Mouse (Mus musculus) midbrain, postnatal 0 days (tissue): ENCODE data around the gene Ddx27. TPM values are rescaled to one million over a fixed set of nuclear protein-coding genes. Genes with fewer than 3 reads are reported as not detected.

Experiments
- ATAC-seq: fragments of 200-750 bp; cut with Nextera tagmentation; 2 replicates; pipeline ENCODE4 v1.8.0; 2017; ENCODE audit warnings: moderate number of reproducible peaks, mild to moderate bottlenecking, moderate TSS enrichment, moderate library complexity; ENCODE audit not compliant: low FRiP score
- DNase-seq: peaks from one replicate; pipeline ENCODE4 v3.0.0-alpha.2; 2015; ENCODE audit warnings: low spot score
- H3K27ac ChIP-seq: fragments of 300-500 bp; sonication (generic); 2 replicates; pipeline ENCODE4 v1.5.1; 2014; ENCODE audit warnings: low read depth, mild to moderate bottlenecking, low read length, mixed read lengths
- H3K27me3 ChIP-seq: fragments of 300-500 bp; sonication (generic); 2 replicates; pipeline ENCODE4 v1.6.1; 2014; ENCODE audit warnings: low read length, control low read depth, mixed read lengths; ENCODE audit not compliant: insufficient read depth
- H3K36me3 ChIP-seq: fragments of 300-500 bp; sonication (generic); 2 replicates; pipeline ENCODE4 v1.6.1; 2014; ENCODE audit warnings: low read length, control low read depth, mixed read lengths; ENCODE audit not compliant: insufficient read depth
- H3K4me1 ChIP-seq: fragments of 300-500 bp; sonication (generic); 2 replicates; pipeline ENCODE4 v1.6.1; 2014; ENCODE audit warnings: mild to moderate bottlenecking, control low read depth, antibody characterized with exemption, low read length, mixed read lengths; ENCODE audit not compliant: insufficient read depth
- H3K4me2 ChIP-seq: fragments of 300-500 bp; sonication (generic); 2 replicates; pipeline ENCODE4 v1.6.1; 2014; ENCODE audit warnings: low read depth, mild to moderate bottlenecking, low read length, mixed read lengths; ENCODE audit not compliant: poor library complexity, severe bottlenecking
- H3K4me3 ChIP-seq: fragments of 300-500 bp; sonication (generic); 2 replicates; pipeline ENCODE4 v1.5.1; 2014; ENCODE audit warnings: low read depth, mild to moderate bottlenecking, low read length, moderate library complexity
- H3K9ac ChIP-seq: fragments of 300-500 bp; sonication (generic); replicated peaks from 2 replicates; pipeline ENCODE4 v1.6.1; 2014; ENCODE audit warnings: mild to moderate bottlenecking, low read length, moderate library complexity, mixed read lengths; ENCODE audit not compliant: poor library complexity, severe bottlenecking
- H3K9me3 ChIP-seq: fragments of 300-500 bp; sonication (generic); 2 replicates; pipeline ENCODE4 v1.6.1; 2016; ENCODE audit warnings: low read length, control low read depth
- CTCF ChIP-seq: IDR thresholded peaks from 2 replicates; pipeline ENCODE4 v1.5.1; 2016; ENCODE audit warnings: antibody characterized with exemption, mild to moderate bottlenecking
- WGBS: fragments of 180-500 bp; shearing (Covaris S2); extraction: QIAGEN DNeasy Blood & Tissue Kit; methylation state at CpG from one replicate; pipeline ENCODE4 v1.1.7; 2014; 5-methylcytosine and 5-hydroxymethylcytosine counted together
- polyA plus RNA-seq: library from polyadenylated mRNA; unstranded; fragments of >200 nt; fragmentation: Nextera tagmentation; extraction: Ambion mirVana; gene quantifications from 2 replicates; pipeline ENCODE4 v1.2.1, GENCODE M21; 2015
- total RNA-seq: library from RNA; depleted of rRNA; stranded (reverse); fragments of >200 nt; gene quantifications from 2 replicates; pipeline ENCODE4 v1.2.3, GENCODE M21; 2014

Ddx27 gene
- total and polyA plus RNA-seq, 2 experiments from 2014 or later = 29.5 to 38.6 TPM

GRCm38 (mm10) chr2:167058201-167058600 is 43.2 kb downstream of the Ddx27 start:
- Histone ChIP-seq H3K4me2 (no peak overlapping the region), H3K36me3 (peaks cover 28% of the 10 kb centered on the region), H3K4me3 (no peak overlapping the region), H3K27me3 (no peaks in the 10 kb centered on the region), H3K9ac (no peak overlapping the region), H3K9me3 (no peaks in the 10 kb centered on the region), H3K27ac (no peak overlapping the region), H3K4me1 (0 out of 2 replicates have a peak, but pooled peaks cover 7% of the 10 kb centered on the region)
- DNase-seq (no peak), ATAC-seq (no peak)
- 78% methylated on average over 3 of the region's 3 CpGs for WGBS
- TF ChIP-seq CTCF = no peak

GRCm38 (mm10) chr2:167058814-167059387 is 43.9 kb downstream of the Ddx27 start:
- DNase-seq = no peak
- no peak for ATAC-seq

GRCm38 (mm10) chr2:167059536-167059935 is 44.5 kb downstream of the Ddx27 start:
- WGBS = 42% methylated on average over 8 of the region's 8 CpGs
- no peak for TF ChIP-seq CTCF
- DNase-seq (no peak), ATAC-seq (no peak)
- Histone ChIP-seq H3K27ac (no peak overlapping the region), H3K36me3 (peaks cover 25% of the 10 kb centered on the region), H3K4me2 (no peak overlapping the region), H3K9ac (no peak overlapping the region), H3K4me3 (no peak overlapping the region), H3K9me3 (no peaks in the 10 kb centered on the region), H3K4me1 (0 out of 2 replicates have a peak, but pooled peaks cover 7% of the 10 kb centered on the region), H3K27me3 (no peaks in the 10 kb centered on the region)

More at GRCm38 (mm10) chr2:167058814-167059387, 43.9 kb downstream of the Ddx27 start:
- WGBS = 66% methylated on average over 3 of the region's 3 CpGs
- no peak for TF ChIP-seq CTCF
- no peaks in the 10 kb centered on the region for H3K9me3 ChIP-seq
- 0 out of 2 replicates have a peak, but pooled peaks cover 7% of the 10 kb centered on the region for H3K4me1 ChIP-seq
- H3K9ac ChIP-seq = no peak overlapping the region
- H3K36me3 ChIP-seq = peaks cover 27% of the 10 kb centered on the region
- H3K4me2 ChIP-seq = no peak overlapping the region
- H3K27ac ChIP-seq = no peak overlapping the region
- H3K4me3 ChIP-seq = no peak overlapping the region
- H3K27me3 ChIP-seq = no peaks in the 10 kb centered on the region

GRCm38 (mm10) chr2:167059960-167060359 is 45.0 kb downstream of the Ddx27 start:
- H3K27ac ChIP-seq = no peak overlapping the region
- ATAC-seq (no peak), DNase-seq (no peak)
- peak overlapping the region; percentile 18; the same call in 1 of the 2 replicates for H3K4me2 ChIP-seq
- H3K27me3 ChIP-seq = no peaks in the 10 kb centered on the region
- H3K4me1 ChIP-seq = peaks cover 11% of the 10 kb centered on the region; the same call in 1 of the 2 replicates
- WGBS = 77% methylated on average over 12 of the region's 12 CpGs
- no peak for TF ChIP-seq CTCF
- peaks cover 21% of the 10 kb centered on the region for H3K36me3 ChIP-seq
- no peaks in the 10 kb centered on the region for H3K9me3 ChIP-seq
- H3K9ac ChIP-seq = no peak overlapping the region
- no peak overlapping the region for H3K4me3 ChIP-seq

GRCm38 (mm10) chr2:167060360-167060759 is 45.4 kb downstream of the Ddx27 start:
- H3K4me2 ChIP-seq = peak overlapping the region; percentile 18; the same call in 1 of the 2 replicates

GRCm38 (mm10) chr2:167060761-167061160 is 45.8 kb downstream of the Ddx27 start:
- no peak for TF ChIP-seq CTCF
- Histone ChIP-seq H3K4me3 (no peak overlapping the region), H3K4me1 (peaks cover 11% of the 10 kb centered on the region; the same call in 1 of the 2 replicates), H3K9ac (peak overlapping the region; percentile 20; the same call in 1 of the 2 replicates), H3K36me3 (peaks cover 14% of the 10 kb centered on the region), H3K27ac (no peak overlapping the region), H3K9me3 (no peaks in the 10 kb centered on the region), H3K4me2 (peak overlapping the region; percentile 18; the same call in 1 of the 2 replicates), H3K27me3 (no peaks in the 10 kb centered on the region)
- ATAC-seq = no peak
- no peak for DNase-seq

More at GRCm38 (mm10) chr2:167060360-167060759, 45.4 kb downstream of the Ddx27 start:
- no peak for DNase-seq
- H3K9ac ChIP-seq = peak overlapping the region; percentile 20; the same call in 1 of the 2 replicates
- no peak overlapping the region for H3K4me3 ChIP-seq
- no peak for ATAC-seq
- no peaks in the 10 kb centered on the region for H3K9me3 ChIP-seq
- H3K4me1 ChIP-seq = peaks cover 11% of the 10 kb centered on the region; the same call in 1 of the 2 replicates
- TF ChIP-seq CTCF = no peak
- no peak overlapping the region for H3K27ac ChIP-seq
- 56% methylated on average over 3 of the region's 3 CpGs for WGBS
- H3K36me3 ChIP-seq = peaks cover 17% of the 10 kb centered on the region
- no peaks in the 10 kb centered on the region for H3K27me3 ChIP-seq
